Mouse (Mus musculus) adrenal gland, adult 8-10 months (tissue): Measurements from ENCODE around the gene Borcs7. TPM values are rescaled to one million over a fixed set of nuclear protein-coding genes. Genes with fewer than 3 reads are reported as not detected.
A peak's percentile ranks its signal among the peaks of the same experiment; 100 is the strongest.

Experiments used
- DNase-seq: peaks from one replicate; pipeline ENCODE4 v3.0.0; 2022
- total RNA-seq, 4 experiments: library from RNA; stranded (reverse); gene quantifications; 2 replicates each; pipeline ENCODE4 v1.2.4; 2022

The Borcs7 gene
- total RNA-seq, 4 experiments from 2014 or later = 14.9 to 18.6 (median 17.1) TPM

DNA sequence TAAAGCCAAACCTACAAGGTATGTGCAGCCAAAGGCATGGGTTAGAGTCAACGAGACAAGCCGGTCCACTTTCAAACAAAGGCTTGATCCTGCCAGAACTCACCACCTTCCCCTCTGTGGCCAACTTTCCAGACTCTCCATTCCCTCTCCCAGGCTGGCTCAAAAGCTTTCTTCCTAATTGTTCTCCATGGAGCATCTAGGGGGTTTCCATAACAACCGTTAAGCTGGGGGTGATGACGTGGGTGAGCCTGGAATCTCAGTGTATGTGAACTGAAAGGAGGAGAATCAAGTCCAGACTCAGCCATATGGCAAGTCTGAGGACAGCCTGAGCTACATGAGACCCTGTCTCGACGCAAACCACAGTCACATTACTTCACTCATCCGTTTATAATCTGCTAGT lies 24.2 kb upstream of the Borcs7 start:
- no peak for DNase-seq

DNA sequence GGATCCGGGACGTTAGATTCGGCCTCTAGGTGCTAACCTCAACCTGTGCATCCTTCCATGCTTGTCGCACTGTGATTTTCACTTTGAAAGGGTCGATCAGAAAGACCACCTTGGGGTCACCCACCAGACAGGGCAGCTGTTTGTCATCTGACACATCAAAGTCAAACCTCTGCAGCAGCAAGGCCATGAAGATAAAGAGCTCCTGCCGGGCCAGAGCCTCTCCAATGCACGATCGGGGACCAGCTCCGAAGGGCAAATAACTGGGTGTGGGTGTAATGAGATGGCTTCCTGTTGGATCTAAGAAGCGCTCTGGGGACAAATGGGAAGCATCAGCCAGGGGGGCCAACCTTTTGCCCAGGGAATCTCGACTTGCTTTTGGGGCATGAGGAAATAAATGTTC lies 22.4 kb upstream of the Borcs7 start:
- DNase-seq = no peak

DNA sequence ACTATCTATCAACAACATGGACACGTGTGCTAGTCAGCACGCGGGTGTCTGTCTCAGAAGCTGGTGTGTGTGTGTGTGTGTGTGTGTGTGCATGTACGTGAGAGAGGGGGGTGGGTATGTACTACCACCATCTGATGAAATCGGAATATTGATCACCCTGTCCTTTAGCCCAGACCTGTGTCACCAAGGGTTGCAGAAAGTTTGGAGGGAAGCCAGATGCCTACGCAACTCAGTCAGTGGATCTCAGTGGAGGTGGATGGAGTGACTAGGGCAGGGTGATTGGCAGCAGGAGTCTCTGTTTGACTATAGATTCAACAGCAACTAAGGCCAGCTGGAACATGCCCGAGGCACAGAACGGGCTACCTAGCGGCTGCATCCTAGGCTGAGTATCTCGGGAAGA lies 21.4 kb upstream of the Borcs7 start:
- no peak for DNase-seq

DNA sequence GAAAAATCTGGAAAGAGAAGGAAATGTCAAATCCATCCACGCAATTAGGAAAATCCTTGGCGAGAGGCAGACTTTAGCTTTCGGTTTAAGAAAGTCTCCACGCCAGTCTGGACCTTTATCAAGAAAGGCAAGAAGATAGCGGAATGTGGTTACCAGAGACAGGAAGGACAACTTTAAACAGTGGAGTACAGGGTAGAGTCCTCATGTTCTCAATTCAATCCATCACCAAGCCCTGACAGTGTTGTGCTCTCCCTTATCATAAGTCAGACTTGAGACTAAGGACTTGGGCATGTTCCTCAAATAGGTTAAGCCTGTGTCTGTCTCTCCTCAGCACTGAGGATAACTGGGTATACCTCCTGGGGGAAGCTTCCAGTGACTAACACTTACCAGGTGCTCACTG lies 19.9 kb upstream of the Borcs7 start:
- no peak for DNase-seq

DNA sequence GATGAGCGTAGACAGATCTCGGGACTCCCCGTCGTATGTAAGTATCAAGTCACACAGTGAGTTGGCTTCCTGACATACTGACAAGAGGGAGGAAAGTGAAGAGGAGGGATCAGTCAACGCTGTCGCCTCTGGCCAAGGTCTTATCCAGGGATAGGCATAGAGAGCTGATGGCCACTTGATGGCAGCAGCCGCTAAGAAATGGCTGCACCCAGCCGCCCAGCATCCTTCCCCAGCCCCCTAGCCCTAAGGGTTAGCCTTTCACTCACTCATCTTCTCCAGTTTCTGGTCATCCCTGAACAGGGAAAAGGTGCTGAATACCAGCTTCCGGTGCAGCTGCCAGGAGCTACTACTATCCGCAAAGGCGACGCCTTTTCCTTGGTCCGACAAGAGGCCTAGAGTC lies 19.0 kb upstream of the Borcs7 start:
- no peak for DNase-seq

DNA sequence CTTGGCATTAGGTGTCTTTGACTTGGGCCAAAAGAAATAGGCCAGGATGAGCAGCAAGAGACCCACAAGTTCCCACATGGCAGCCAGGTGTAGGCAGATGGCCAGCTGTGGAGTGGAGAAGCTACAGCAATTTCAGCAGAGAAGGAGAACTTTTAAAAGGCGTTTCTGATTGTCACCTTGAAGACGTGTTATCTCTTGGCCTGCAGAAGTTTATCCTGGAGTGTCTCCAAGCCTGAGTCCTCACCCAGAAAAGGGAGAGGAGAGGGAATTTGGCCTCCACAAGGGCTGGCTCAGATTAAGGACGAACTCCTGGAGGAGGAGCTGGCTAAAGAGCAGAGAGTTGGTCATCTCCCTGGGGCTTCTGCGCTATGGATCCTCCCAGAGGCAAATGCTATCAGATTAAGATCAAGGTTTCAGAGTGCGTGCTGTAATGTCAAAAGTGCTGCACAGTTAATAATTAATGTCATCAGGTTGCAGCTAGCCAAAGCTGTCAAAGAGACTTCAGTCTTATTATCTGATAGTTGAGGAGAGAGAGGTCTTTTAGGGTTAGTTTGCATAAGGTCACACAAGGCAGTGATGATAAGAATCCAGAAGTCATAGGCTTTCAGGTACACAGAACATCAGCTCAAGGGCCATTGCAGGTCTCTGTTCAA lies 16.8 kb upstream of the Borcs7 start, which contains the start of gene Cyp17a1:
Gene Cyp17a1 (minus strand): TSS at position 407 of the 653 bp plus-strand sequence.
- peak; percentile 61 for DNase-seq

DNA sequence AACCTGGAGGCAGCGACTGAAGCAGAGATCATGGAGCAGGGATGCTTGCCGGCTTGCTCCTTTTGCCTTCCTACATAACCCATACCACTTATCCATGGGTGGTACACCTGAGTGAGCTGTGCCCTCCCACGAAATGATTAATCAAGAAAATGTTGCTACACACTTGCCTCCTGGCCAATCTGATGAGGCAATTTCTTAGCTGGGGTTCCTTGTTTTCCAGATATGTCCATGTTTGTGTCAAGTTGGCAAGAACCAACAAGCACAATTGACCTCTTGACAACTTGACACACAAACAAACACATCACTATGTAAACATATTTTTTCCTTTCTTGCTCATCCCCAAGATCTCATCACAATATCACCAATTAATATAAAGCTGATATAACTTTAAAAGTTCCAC lies 14.1 kb upstream of the Borcs7 start:
- DNase-seq = no peak

DNA sequence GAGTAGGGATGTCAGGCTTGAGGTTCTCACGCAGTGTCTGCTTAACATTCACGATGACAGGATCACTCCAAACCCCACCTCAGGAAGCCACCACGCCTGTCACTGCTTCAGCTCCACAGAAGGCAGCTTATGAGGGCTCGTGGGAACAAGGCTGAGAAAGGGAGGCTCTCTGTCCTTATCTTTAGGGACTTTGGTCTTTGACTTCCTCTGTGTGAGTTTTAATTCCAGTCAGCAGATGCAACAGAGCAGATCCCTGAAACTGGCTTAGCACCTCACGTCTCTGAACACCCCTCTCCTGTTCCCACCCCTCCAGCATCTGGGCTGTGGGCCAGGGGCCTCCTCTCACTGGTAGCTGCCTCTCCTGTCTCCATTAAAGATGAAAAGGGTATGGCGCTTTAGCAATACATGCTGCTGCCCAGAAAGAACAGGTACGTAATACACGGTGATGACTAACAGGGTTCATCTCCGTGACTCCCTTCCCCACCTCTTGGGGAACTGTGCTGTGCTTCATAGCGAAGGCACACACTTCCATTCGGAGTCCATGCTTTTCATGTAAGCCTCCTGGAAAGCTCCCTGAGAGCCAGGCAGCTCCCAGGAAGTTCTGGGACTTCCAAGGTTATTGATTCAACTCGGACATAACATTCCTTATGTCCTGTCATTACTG lies 9.9 kb upstream of the Borcs7 start:
- DNase-seq = no peak

DNA sequence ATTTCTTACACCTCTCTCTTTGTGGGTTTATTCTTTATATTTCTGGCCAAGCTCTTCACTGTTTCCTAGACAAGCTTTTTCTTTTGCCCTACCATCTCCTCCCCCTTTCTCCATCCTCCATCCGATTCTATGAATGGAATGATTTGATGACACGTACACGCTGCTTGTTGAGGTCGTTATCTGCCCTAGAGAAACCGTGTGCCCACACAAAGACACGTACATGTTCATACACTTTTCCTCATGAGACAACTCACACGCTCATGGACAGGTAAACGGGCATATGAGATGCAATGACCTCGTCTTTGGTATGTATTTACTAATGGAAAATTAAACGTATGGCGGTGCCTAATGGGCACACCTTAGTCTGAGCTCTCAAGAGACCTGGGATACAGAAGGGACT lies 681 bp downstream of the Borcs7 start:
- no peak for DNase-seq

DNA sequence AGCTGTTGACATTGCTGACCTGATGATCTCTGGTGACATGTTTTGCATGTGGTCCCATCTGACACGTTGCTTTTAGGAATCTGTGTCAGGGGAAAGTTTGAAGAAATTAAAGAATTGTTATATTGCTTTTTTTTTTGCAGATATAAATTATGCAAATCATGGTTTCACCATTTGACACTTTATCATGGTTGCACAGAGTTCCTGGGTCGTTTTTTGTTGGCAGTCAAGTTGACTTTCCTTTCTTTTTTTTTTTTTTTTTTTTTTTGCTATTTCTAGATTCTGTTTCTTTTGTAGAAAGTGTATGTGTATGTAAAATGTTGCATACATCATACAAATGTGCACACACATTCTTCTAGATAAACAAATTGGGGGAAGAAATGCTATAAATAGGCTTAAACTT lies 1.4 kb downstream of the Borcs7 start:
- no peak for DNase-seq

DNA sequence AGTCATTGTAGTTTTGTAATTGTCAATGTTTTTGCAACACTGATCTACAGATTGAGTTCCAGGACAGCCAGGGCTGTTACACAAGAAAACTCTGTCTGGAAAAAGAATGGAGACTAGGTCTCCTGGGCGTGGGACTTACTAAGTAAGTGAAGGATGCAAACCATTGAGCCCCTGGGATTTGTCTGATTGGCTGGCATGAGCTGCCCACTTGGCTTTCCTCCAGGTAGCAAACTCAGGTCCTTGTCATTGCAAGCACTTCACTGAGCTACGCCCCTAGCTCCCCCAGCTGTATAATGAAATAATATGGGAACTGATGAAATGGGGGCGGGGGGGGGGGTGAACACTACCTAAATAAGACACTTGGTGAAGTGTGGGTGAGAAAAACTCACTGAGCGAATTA lies 3.4 kb downstream of the Borcs7 start:
- DNase-seq = no peak

DNA sequence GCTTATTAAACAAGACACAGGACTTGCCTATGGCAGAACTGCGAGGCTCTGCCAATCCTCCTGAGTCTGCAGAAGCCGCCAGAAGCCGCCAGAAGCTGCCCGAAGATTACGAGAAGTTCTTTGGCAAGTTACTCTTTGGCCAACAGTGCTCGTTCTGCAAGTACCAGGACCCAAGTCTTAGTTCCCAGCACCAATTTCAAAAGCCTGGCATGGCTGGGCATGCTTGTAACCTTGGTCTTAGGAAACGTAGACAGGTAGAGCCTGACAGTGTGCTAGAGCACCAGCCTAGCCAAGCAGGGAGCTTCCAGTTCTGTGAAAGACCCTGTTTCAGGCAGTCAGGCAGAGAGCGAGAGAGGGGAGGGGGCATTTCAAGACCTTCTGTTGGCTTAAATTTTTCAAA lies 6.8 kb downstream of the Borcs7 start:
- no peak for DNase-seq

DNA sequence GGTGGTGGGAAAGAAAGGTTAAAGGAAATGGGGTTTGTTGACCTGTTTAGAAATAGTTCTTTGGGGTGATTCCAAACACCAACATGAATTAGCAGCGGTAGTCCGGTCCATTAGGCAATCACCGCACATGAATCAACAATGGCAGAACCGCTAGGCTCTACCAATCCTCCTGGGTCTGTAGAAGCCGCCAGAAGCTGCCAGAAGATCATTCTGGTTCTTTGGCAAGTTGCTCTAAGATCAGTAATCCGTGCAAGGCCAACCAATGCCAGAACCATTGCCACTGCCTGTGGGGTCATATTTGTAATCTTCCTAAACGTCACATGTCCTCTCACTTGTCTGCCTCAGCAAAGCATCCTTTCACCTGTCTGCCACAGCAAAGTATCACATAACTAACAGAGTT lies 7.2 kb downstream of the Borcs7 start:
- no peak for DNase-seq

DNA sequence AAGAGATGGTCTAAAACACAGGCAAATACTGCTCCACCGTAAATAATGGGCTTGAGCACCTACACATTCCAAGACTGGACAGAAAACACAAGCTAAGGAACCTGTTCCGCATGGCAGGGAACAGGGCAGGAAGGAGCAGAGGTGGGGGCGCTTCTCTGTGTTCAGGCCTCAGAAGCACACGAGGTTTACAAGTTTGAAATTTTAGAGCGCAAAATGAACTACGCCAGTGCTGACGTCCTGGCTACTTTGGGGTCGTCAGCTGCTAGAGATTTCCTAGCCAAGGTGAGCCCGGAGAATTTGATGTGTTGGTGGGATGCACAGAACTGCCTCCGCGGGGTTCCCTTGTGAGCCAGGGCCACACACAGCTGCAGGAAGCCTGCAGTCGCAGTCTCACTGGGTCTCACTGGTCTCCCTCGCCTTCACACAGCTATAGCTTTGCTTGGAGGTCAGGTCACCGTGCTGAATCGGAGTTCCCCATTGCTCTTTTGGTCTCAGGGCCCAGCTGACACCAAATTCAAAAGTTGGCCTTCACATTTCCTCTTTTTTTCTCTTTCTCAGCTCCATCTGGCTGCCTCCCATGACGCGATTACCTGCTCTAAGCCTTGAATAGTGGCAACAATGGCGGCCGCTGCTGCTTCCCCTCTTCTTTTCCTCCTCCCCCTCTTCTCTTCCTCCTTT lies 8.3 kb downstream of the Borcs7 start:
- no peak for DNase-seq

DNA sequence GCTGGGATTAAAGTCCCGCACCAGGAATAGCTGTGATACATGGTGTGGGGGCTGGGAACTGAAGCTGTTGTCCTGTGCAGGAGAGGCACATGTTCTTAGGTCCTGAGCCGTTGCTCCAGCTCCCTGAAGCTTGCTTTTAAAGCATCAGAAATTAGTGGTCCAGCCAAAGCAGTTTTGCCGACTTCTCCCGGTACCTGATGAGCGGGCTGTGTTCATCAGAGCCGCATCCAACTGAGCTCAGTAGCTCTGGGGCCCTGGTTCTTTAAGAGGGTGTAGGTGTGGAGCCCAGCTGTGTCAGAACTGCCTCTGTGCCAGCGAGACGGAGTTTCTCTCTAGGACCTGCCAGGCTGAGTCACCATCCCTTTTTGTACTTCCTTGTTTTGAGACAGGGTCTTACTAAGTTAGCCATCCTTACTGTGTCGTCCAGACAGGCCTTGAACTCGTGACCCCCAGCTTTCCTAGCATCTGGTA lies 9.3 kb downstream of the Borcs7 start:
- no peak for DNase-seq

DNA sequence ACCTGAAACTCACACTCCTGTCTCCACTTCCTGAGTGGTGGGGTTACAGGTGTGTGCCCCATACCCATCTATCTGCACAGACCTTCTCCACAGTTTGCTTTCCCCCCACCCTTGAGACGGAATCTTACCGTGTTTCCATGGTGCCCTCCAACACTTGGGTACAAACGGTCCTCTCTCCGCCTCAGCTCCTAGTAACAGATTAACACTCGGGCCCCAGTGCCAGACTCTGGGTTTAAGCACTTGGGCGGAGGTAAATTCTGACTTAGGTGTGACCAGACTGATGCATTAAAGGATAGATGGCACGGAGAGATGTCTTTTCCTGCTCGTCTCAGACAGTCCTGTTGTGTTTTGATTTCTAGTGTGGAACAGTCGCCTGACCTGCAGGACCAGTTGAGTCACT lies 11.4 kb downstream of the Borcs7 start:
- DNase-seq = no peak

DNA sequence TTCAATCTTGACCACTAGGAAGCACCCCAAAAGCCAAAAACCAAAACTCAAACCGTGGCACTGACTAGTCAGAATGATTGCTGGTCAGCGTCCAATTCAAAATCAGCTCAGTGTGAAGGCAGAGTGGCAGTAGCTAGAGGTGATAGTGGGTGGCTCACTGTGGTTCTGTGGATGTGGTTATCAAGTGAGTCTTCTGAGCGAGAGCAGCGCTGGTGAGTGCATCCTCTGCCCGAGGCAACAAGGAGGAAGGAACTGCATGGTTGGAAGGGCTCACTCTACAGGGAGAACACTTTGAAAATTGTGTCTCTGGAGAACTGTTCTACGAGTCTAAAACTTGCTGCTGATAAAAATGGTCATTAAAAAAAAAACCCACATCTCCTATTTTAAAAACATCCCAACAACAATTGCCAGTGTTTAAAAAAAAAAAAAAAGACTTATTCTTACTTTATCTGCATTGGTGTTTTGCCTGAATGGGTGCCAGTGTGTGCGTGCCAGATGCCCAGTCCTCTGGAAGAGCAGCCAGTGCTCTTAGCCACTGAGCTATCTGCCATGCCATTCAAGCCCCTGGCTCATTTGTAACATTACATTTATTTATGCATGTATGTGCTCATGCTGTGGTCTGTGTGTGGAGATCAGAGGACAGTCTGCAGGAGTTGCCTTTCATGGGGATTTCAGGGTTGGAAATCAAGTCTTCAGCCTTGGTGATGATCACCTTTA lies 16.2 kb downstream of the Borcs7 start:
- DNase-seq = no peak

DNA sequence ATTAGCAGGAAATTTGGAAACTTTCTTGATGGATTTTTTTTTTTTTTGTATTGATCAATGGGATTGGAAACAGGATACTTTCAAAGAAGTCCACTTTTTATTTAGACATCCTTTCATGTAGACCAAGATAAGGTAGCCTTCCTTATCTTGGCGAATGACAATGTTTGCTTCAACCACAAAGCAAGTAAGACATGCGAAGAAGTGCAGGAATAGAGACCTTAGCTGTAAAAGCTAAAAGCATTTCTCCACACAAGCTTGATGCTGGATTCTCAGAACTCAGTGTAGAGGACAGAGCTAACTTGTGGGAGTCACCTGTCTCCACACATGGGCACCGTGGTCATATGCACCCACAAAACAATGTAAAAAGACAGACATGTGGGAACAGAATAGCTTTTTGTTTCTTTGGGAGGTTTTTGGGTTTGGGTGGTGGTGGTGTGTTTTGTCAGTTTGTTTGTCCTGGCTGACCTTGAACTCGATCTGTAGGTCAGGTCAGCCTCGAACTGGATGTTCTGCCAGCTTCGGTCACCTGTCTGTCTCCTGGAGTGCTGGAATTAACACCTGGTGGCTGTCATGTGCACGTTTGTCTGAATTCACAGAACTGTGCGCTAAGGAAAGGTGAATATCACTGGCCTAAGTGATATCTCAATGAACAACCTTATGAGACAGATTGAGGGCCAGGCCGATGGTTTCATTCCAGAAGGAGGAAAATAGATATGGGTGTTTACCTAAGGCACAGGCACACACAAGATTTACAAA lies 17.0 kb downstream of the Borcs7 start:
- no peak for DNase-seq

DNA sequence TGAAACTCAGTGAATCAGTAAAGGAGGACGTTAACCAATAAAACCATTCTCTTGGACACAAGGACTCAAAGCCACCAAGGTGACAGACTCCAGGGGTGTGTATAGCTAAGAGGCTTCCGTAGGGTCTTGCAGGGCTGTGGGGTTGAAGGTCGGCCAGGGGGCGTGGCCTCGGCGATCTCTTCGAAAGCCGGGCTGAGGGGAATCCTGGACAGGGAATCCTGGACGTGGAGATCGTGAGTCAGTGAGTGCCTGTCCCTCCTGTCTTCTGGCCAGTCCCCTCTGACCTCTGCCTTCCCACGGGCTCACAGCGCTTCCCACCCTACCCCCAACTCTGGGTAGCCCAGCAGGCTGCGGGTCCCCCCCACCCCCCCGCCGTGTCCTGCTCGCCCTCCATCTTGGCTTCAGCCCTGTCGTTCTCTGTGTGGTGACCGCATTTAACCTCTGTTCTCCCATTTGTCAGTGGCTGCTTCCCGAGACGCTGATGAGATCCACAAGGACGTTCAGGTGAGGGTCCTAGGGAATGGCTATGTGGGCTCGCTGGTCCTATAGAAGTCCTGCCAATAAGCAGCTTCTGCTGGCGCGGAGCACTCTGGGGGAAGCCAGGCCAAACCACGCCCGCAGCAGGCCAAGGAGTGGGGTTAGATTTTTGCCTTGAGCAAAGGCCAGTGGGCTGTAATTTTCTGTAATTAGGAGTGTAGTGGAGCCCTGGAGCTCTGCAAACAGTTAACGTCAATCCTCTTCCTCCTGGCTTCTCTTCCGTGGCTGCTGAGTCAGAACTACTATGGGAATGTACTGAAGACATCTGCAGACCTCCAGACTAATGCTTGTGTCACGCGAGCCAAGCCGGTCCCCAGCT lies 17.8 kb downstream of the Borcs7 start, which contains the start of gene As3mt:
Gene As3mt (plus strand): TSS at position 163 of the 856 bp plus-strand sequence.
- DNase-seq = peak; percentile 78

DNA sequence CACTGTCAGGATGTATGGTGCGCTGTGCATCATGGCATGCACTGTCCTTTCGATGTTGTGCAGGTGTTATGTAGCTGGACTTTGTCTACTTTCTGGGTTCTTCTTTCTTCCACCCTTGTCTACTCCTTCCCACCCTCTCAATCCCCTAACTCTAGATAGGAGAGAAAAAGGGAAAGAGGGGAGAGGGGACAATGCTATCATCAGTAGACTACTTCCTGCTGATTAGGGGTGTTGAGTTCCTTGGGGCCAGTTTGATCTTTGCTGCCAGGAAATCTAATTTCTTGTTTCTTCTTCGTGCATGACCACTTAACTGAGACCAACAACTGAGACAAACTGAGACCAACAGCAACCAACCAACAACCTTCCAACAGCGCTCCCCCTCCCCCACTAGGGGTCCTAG lies 20.9 kb downstream of the Borcs7 start:
- DNase-seq = no peak

DNA sequence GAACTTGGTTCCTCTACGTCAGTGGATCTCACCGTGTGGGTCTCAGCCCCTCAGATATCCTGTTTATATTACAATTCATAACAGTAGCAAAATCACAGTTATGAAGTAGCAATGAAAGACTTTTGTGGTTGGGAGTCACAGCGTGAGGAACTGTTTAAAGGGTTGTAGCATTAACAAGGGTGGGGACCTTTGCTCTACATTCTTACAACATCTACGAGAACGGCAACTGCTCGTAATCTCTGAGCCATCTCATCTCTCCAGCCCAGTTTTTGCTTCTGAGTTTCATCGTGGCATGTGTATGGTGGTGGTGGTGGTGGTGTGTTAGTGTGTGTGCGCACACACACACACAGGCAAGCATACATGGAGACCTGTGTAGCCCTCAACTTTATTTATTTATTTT lies 24.5 kb downstream of the Borcs7 start:
- no peak for DNase-seq
